Mouse (Mus musculus) megakaryocyte, embryonic 14.5 days (primary cell): ENCODE data around the gene Glt8d2.

Source experiments
- FLI1 ChIP-seq: IDR thresholded peaks from 2 replicates; pipeline ENCODE4 v1.6.1; 2012; ENCODE audit warnings: low read length, inconsistent platforms, mixed read lengths
- GATA1 ChIP-seq: IDR thresholded peaks from 3 replicates; pipeline ENCODE4 v1.6.1; 2012; ENCODE audit warnings: mixed read lengths, low read length, inconsistent platforms, borderline replicate concordance

DNA sequence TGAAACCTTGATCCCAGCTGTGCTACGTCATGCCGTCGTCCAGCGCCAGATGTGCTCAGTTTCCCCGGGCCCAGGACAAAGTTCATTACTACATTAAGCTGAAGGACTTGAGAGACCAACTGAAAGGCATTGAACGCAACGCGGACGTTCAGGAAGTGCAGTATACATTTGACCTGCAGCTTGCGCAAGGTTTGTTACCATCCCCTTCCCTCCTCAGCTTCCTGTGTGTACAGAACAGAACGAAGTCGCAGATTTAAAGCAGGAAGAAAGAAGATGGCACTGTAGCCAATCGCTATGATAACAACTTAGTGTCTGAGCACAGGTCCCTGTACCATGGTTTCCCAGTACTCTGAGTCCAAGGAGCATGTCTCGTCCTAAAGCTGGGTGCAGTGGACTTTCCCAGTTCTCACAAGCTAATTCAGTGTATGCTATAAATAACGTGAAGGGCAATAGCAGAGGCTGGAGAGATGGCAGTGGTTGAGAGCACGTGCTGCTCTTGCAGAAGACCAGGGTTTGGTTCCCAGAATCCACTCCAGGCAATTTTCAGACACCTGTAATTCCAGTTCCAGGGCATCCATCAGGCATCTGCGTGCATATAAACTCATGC lies 43.1 kb downstream of the Glt8d2 start:
- TF ChIP-seq GATA1 (no peak), FLI1 (no peak)
